Mouse (Mus musculus): Measurements from ENCODE around the gene Fam83g. TPM values are rescaled to one million over a fixed set of nuclear protein-coding genes. Genes with fewer than 3 reads are reported as not detected.

The Fam83g gene
- polyA plus RNA-seq, 2 experiments: 3.9 to 4.4 TPM

DNA sequence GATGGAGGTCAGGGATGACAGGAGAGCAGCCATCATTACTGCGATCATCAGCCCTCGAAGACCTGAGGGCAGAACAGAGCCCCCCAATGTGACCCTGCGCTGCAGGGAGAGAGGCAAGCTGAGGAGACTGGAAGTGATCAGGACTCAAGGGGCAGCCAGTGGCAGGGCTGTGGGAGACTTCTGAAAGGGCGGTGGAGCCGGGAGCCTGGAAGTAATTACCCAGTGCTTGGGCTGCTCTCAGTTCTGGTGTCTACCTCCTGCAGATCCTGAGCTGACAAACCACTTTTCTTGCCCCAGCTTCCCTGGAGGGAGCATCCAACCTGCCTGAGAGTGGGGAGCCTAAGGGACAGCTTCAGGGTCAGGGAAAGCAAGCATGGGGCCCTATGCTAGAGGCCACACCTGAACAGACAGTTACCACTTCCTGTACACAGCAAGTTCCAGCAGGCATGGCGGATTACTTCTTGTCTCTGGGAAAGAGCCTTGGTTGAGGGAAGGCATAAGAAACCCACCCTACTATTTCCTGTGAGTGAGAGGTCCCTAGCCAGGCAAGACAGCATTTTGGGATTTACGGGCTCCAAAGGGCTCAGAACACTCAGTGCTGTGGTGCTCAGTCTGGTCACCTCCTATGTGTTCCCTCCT lies 7.6 kb upstream of the Fam83g start:
- H3K9me3 ChIP-seq (ENCODE audit: control insufficient read depth, low read length): no peaks in the 10 kb centered on the region
- 50% methylated on average over 7 of the region's 7 CpGs for WGBS (ENCODE audit: insufficient replicate concordance)
- DNase-seq (ENCODE audit: low read depth in 3 of 3, low spot score in 3 of 3) (no peak), ATAC-seq (ENCODE audit: insufficient read depth) (no peak)
- no peak overlapping the region for H3K27ac ChIP-seq
- H3K4me3 ChIP-seq (ENCODE audit: insufficient read depth in 1 of 2, low read depth in 2 of 2, low read length in 2 of 2): no peak overlapping the region
- H3K4me1 ChIP-seq (replicated peaks; ENCODE audit: control insufficient read depth in 2 of 2, insufficient read depth in 2 of 2, low read length in 1 of 2): no peaks in the 10 kb centered on the region
- H3K27me3 ChIP-seq (ENCODE audit: control insufficient read depth, insufficient read depth, low read length): no peaks in the 10 kb centered on the region; the same call in 1 of the 2 replicates
- H3K9ac ChIP-seq (replicated peaks): no peak overlapping the region
- no peaks in the 10 kb centered on the region for H3K36me3 ChIP-seq (replicated peaks; ENCODE audit: control insufficient read depth, insufficient read depth, low read depth)
- no peak for TF ChIP-seq EP300 (IDR thresholded peaks at IDR 0.05; ENCODE audit: low read depth)
- no peak for TF ChIP-seq CTCF (IDR thresholded peaks at IDR 0.05; ENCODE audit: low read depth)
- no peak overlapping the region for H3K4me2 ChIP-seq (ENCODE audit: low read depth)

DNA sequence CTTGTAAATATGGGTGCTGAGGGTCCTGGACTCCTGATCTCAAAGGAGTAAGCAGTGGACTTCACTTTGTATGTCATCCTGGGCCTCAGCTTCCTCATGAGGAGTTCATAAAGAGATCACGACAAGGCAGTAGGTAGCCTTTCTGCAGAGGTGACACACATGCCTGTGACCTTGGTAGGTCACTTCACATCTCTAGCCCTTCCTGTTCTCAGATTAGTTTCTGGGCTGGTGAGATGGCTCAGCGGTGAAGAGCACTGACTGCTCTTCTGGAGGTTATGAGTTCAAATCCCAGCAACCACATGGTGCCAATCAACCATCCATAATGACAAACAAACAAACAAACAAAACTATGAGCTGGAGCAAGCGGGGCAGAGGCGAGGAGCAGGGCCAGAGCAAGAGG lies 6.2 kb upstream of the Fam83g start:
- TF ChIP-seq EP300 (IDR thresholded peaks at IDR 0.05; ENCODE audit: low read depth) (no peak), CTCF (IDR thresholded peaks at IDR 0.05; ENCODE audit: low read depth) (no peak)
- H3K27me3 ChIP-seq (ENCODE audit: control insufficient read depth, insufficient read depth, low read length): no peaks in the 10 kb centered on the region; the same call in 1 of the 2 replicates
- 68% methylated on average over 4 of the region's 4 CpGs for WGBS (ENCODE audit: insufficient replicate concordance)
- H3K36me3 ChIP-seq (replicated peaks; ENCODE audit: control insufficient read depth, insufficient read depth, low read depth): no peaks in the 10 kb centered on the region
- H3K4me2 ChIP-seq (ENCODE audit: low read depth): no peak overlapping the region
- H3K4me1 ChIP-seq (replicated peaks; ENCODE audit: control insufficient read depth in 2 of 2, insufficient read depth in 2 of 2, low read length in 1 of 2): no peaks in the 10 kb centered on the region
- DNase-seq (ENCODE audit: low read depth in 3 of 3, low spot score in 3 of 3): no peak
- no peaks in the 10 kb centered on the region for H3K9me3 ChIP-seq (ENCODE audit: control insufficient read depth, low read length)
- no peak overlapping the region for H3K4me3 ChIP-seq (ENCODE audit: insufficient read depth in 1 of 2, low read depth in 2 of 2, low read length in 2 of 2)
- no peak for ATAC-seq (ENCODE audit: insufficient read depth)
- H3K27ac ChIP-seq: no peak overlapping the region
- no peak overlapping the region for H3K9ac ChIP-seq (replicated peaks)

DNA sequence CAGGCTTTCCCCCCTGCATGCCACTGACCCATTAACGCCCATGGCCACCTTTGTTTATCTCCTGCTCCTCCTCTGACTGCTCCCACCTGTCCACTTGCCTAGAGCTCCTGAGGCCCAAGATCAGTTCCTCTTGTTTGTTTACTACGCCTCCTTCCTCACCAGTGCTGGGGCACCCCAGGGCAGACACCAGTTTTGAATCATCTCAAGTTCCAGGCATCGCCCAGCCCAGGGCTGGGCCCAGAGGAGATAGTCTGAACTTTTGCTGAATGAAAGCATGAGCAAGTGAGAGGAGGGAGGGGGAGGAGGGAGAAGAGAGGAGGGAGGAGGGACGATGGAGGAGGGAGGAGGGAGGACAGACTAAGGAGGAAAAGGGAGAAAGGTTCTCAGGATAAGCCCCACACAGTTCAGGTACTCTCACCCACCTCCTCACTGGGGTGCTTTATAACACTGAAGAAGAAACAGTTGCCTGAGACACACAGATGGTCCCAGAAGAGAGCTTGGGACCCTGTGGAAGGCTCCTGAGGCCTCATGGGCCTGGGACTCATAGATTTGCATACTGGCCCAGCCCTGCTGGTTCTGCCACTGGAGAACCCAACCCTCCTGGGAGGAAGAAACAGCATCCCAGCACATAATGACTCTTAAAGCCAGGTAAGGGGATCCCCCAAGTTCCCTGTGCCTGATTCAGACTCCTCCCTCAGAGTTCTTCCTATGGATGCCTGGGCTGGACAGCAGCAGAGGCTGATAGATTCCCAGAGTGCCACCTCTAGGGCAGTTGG lies 4.6 kb upstream of the Fam83g start:
- H3K4me2 ChIP-seq (ENCODE audit: low read depth): no peak overlapping the region
- H3K36me3 ChIP-seq (replicated peaks; ENCODE audit: control insufficient read depth, insufficient read depth, low read depth): no peaks in the 10 kb centered on the region
- no peak for ATAC-seq (ENCODE audit: insufficient read depth)
- no peak overlapping the region for H3K27ac ChIP-seq
- no peaks in the 10 kb centered on the region; the same call in 1 of the 2 replicates for H3K27me3 ChIP-seq (ENCODE audit: control insufficient read depth, insufficient read depth, low read length)
- H3K4me1 ChIP-seq (replicated peaks; ENCODE audit: control insufficient read depth in 2 of 2, insufficient read depth in 2 of 2, low read length in 1 of 2): peaks cover 3 to 7% of the 10 kb centered on the region in 2 experiments; a peak in 3 of 4 replicates
- no peak for TF ChIP-seq CTCF (IDR thresholded peaks at IDR 0.05; ENCODE audit: low read depth)
- TF ChIP-seq EP300 (IDR thresholded peaks at IDR 0.05; ENCODE audit: low read depth): no peak
- no peaks in the 10 kb centered on the region for H3K9me3 ChIP-seq (ENCODE audit: control insufficient read depth, low read length)
- H3K4me3 ChIP-seq (ENCODE audit: insufficient read depth in 1 of 2, low read depth in 2 of 2, low read length in 2 of 2): no peak overlapping the region
- H3K9ac ChIP-seq (replicated peaks): no peak overlapping the region
- DNase-seq (ENCODE audit: low read depth in 3 of 3, low spot score in 3 of 3): no peak
- 55% methylated on average over 4 of the region's 4 CpGs for WGBS (ENCODE audit: insufficient replicate concordance)

DNA sequence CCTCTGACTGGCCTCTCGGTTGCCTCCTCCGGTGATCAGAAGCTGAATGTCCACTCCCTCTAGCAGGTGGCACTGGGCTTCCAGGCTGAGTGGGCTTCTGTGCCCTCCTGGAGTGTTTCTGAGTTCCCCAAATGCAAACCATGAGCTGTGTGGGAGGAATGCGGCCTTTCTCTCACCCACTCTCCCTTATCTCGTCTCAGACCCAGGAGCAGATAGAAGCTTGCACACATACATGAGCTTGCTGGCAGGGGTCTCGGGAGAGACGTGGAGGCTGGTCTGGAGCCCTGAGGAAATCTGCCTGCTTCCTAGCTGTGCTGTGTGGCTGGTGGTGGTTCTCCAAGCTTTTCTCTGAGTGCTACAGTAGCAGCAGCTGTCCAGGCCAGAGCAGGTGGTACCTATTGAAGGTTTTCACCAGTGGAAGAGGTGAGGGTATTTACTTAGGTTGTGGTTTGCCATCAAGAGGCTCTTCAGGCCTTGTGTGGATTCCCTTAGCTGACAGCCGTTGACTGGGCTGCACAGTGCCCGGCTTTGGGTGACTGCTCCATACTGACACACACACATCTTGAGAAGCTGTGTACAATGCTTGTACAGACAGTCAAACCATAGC lies 1.3 kb downstream of the Fam83g start:
- TF ChIP-seq EP300 (IDR thresholded peaks at IDR 0.05; ENCODE audit: low read depth) (no peak), CTCF (IDR thresholded peaks at IDR 0.05; ENCODE audit: low read depth) (no peak)
- peaks cover 3% of the 10 kb centered on the region; the same call in 1 of the 2 replicates for H3K27me3 ChIP-seq (ENCODE audit: control insufficient read depth, insufficient read depth, low read length)
- DNase-seq (ENCODE audit: low read depth in 3 of 3, low spot score in 3 of 3) (peak in 1 of 3 experiments; percentile 9), ATAC-seq (ENCODE audit: insufficient read depth) (no peak)
- 31% methylated on average over 8 of the region's 8 CpGs for WGBS (ENCODE audit: insufficient replicate concordance)
- H3K4me1 ChIP-seq (replicated peaks; ENCODE audit: control insufficient read depth in 2 of 2, insufficient read depth in 2 of 2, low read length in 1 of 2): peaks cover 21 to 33% of the 10 kb centered on the region in 2 experiments
- H3K9ac ChIP-seq (replicated peaks): peak overlapping the region; percentile 86
- H3K4me2 ChIP-seq (ENCODE audit: low read depth): peak overlapping the region; percentile 90
- no peaks in the 10 kb centered on the region for H3K36me3 ChIP-seq (replicated peaks; ENCODE audit: control insufficient read depth, insufficient read depth, low read depth)
- H3K9me3 ChIP-seq (ENCODE audit: control insufficient read depth, low read length): no peaks in the 10 kb centered on the region
- H3K27ac ChIP-seq: peak overlapping the region; percentile 34
- peak overlapping the region; percentile 73 to 87 for H3K4me3 ChIP-seq (ENCODE audit: insufficient read depth in 1 of 2, low read depth in 2 of 2, low read length in 2 of 2)

DNA sequence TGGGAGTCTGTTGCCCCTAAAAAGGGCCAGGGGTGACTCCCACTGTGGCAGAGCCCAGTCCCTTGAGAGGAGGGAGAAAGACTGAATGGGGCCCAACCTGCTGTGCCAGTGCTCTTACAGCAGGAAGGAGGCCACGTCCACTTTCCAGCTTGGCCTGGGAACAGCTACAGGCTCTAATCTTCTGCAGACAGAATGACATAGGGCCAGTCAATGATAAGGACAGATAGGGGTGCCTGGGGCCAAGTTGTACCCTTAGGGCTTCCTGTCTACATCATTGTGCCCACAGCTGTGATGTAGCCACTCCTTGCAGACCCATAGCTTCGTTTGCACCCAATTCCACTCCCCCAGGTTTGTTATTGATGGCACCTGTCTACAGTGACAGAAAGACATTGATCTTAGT lies 2.2 kb downstream of the Fam83g start:
- Histone ChIP-seq H3K9me3 (ENCODE audit: control insufficient read depth, low read length) (no peaks in the 10 kb centered on the region), H3K27ac (peak overlapping the region; percentile 66), H3K4me3 (ENCODE audit: insufficient read depth in 1 of 2, low read depth in 2 of 2, low read length in 2 of 2) (peak overlapping the region; percentile 73 to 87), H3K9ac (replicated peaks) (peak overlapping the region; percentile 86), H3K4me2 (ENCODE audit: low read depth) (peak overlapping the region; percentile 90), H3K36me3 (replicated peaks; ENCODE audit: control insufficient read depth, insufficient read depth, low read depth) (no peaks in the 10 kb centered on the region), H3K4me1 (replicated peaks; ENCODE audit: control insufficient read depth in 2 of 2, insufficient read depth in 2 of 2, low read length in 1 of 2) (peaks cover 21 to 33% of the 10 kb centered on the region in 2 experiments), H3K27me3 (ENCODE audit: control insufficient read depth, insufficient read depth, low read length) (peaks cover 3% of the 10 kb centered on the region; the same call in 1 of the 2 replicates)
- peak; percentile 85 for TF ChIP-seq EP300 (IDR thresholded peaks at IDR 0.05; ENCODE audit: low read depth)
- no peak for TF ChIP-seq CTCF (IDR thresholded peaks at IDR 0.05; ENCODE audit: low read depth)
- peak; percentile 35 to 76 (median 45) for DNase-seq (ENCODE audit: low read depth in 3 of 3, low spot score in 3 of 3)
- 8% methylated on average over 2 of the region's 2 CpGs for whole genome bisulfite sequencing (ENCODE audit: insufficient replicate concordance)
- ATAC-seq (ENCODE audit: insufficient read depth): peak; percentile 80
